Mouse (Mus musculus) myocyte (in vitro differentiated cells): Measurements from ENCODE around the gene Lcmt1. TPM values are rescaled to one million over a fixed set of nuclear protein-coding genes. Genes with fewer than 3 reads are reported as not detected.

ENCODE experiments used
- H3K27me3 ChIP-seq: one replicate; pipeline ENCODE4 v1.6.1; 2011; ENCODE audit not compliant: control insufficient read depth, insufficient read depth, insufficient read length
- H3K36me3 ChIP-seq: one replicate; pipeline ENCODE4 v1.6.1; 2011; ENCODE audit not compliant: control insufficient read depth, insufficient read depth
- H3K4me2 ChIP-seq: one replicate; pipeline ENCODE4 v1.6.1; 2011; ENCODE audit warnings: low read depth, control low read depth
- H3K4me3 ChIP-seq: one replicate; pipeline ENCODE4 v1.5.1; 2011; ENCODE audit warnings: mild to moderate bottlenecking, control low read depth, moderate library complexity
- H3K79me2 ChIP-seq: one replicate; pipeline ENCODE4 v1.6.1; 2011; ENCODE audit not compliant: control insufficient read depth, insufficient read depth
- H3ac ChIP-seq: one replicate; pipeline ENCODE4 v1.6.1; 2011; ENCODE audit not compliant: control insufficient read depth, insufficient read length
- CEBPB ChIP-seq: IDR thresholded peaks from 2 replicates; pipeline ENCODE4 v1.6.1; 2011; ENCODE audit warnings: mild to moderate bottlenecking, moderate library complexity; ENCODE audit not compliant: poor library complexity, insufficient read depth, severe bottlenecking
- E2F4 ChIP-seq: IDR thresholded peaks from one replicate; pipeline ENCODE4 v1.6.1; 2011; ENCODE audit warnings: mild to moderate bottlenecking, control low read depth, moderate library complexity; ENCODE audit not compliant: insufficient read depth
- MAX ChIP-seq: IDR thresholded peaks from one replicate; pipeline ENCODE4 v1.6.1; 2011; ENCODE audit warnings: low read depth, mild to moderate bottlenecking, control low read depth
- MYOD1 ChIP-seq, 3 experiments: IDR thresholded peaks; one replicate each; pipeline ENCODE4 v1.6.1; 2011; ENCODE audit warnings: control low read depth in 2 of 3, low read depth in 2 of 3, mild to moderate bottlenecking in 2 of 3, moderate library complexity in 1 of 3; ENCODE audit not compliant: insufficient read length in 2 of 3, control insufficient read depth in 1 of 3
- MYOG ChIP-seq, 3 experiments: IDR thresholded peaks; one replicate each; pipeline ENCODE4 v1.6.1; 2011; ENCODE audit warnings: control low read depth in 2 of 3, low read depth in 2 of 3, mild to moderate bottlenecking in 2 of 3; ENCODE audit not compliant: insufficient read length in 2 of 3, control insufficient read depth in 1 of 3, insufficient read depth in 1 of 3
- POLR2A ChIP-seq: IDR thresholded peaks from one replicate; pipeline ENCODE4 v1.6.1; 2011; ENCODE audit warnings: low read depth, mild to moderate bottlenecking, control low read depth, moderate library complexity; ENCODE audit not compliant: insufficient read length
- POLR2AphosphoS2 ChIP-seq: IDR thresholded peaks from one replicate; pipeline ENCODE4 v1.6.1; 2011; ENCODE audit warnings: low read depth, control low read depth; ENCODE audit not compliant: insufficient read length
- REST ChIP-seq: IDR thresholded peaks from one replicate; pipeline ENCODE4 v1.6.1; 2011; ENCODE audit warnings: mild to moderate bottlenecking, control low read depth, moderate library complexity; ENCODE audit not compliant: insufficient read depth, insufficient read length
- SRF ChIP-seq: IDR thresholded peaks from one replicate; pipeline ENCODE4 v1.6.1; 2011; ENCODE audit warnings: low read depth; ENCODE audit not compliant: control insufficient read depth, insufficient read length
- TCF12 ChIP-seq: IDR thresholded peaks from one replicate; pipeline ENCODE4 v1.6.1; 2011; ENCODE audit warnings: mild to moderate bottlenecking, control low read depth; ENCODE audit not compliant: poor library complexity, insufficient read depth, severe bottlenecking
- TCF3 ChIP-seq: IDR thresholded peaks from one replicate; pipeline ENCODE4 v1.6.1; 2011; ENCODE audit warnings: low read depth, control low read depth; ENCODE audit not compliant: insufficient read length
- USF1 ChIP-seq: IDR thresholded peaks from one replicate; pipeline ENCODE4 v1.6.1; 2011; ENCODE audit warnings: low read depth, mild to moderate bottlenecking, control low read depth, moderate library complexity
- polyA plus RNA-seq: library from polyadenylated mRNA; unstranded; fragments of >200 nt; fragmentation: generic; extraction: Trizol; gene quantifications from one replicate; pipeline ENCODE4 v1.2.1, GENCODE M21; 2012; ENCODE audit warnings: missing spikeins

Lcmt1 gene
- polyA plus RNA-seq, 1 experiment: 28.4 TPM

DNA sequence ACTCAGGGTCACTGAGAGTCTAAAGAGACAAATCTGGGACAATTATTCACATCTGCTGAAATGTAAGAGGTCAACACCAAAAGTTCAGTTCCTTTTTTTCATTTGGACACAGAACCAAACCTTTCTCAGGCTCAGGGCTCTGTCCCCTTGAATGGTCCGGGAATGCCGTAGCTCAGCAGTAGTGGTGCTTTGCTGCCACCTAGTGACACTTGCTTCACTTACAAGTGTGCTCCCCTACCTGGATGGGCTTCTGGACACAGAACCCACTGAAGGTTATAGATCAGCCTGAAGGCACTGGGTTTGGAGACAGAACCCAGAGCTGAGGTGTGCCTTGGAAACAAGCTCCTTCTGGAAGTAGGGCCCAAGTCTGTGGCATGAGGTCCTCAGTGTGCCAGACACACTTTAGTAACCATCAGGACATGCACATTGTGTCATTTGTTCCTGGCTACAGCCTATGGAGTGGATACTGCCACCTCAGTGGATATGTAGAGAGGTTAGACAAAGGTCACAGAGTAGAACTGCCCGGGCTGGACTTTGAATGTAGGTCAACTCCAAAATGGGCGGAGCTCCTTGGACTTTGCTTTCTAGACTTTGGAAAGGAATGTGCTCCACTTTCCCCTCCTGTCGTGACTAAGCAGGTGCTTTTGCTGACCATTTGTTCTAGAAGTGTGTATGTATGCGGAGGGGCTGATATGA lies 96.3 kb downstream of the Lcmt1 start:
- H3K27me3 ChIP-seq: peaks cover 10% of the 10 kb centered on the region
- TF ChIP-seq POLR2AphosphoS2 (no peak), TCF3 (no peak), POLR2A (no peak), E2F4 (no peak), CEBPB (no peak), MAX (no peak), SRF (no peak), MYOD1 (IDR thresholded peaks at IDR 0.05; ENCODE audit: control insufficient read depth in 1 of 3, insufficient read length in 2 of 3, low read depth in 2 of 3) (no peak), USF1 (no peak), MYOG (IDR thresholded peaks at IDR 0.05; ENCODE audit: control insufficient read depth in 1 of 3, insufficient read depth in 1 of 3, insufficient read length in 2 of 3, low read depth in 2 of 3) (no peak), REST (no peak), TCF12 (no peak)
- H3K79me2 ChIP-seq: no peaks in the 10 kb centered on the region
- no peak overlapping the region for H3K4me2 ChIP-seq
- no peak overlapping the region for H3ac ChIP-seq
- no peaks in the 10 kb centered on the region for H3K36me3 ChIP-seq
- no peak overlapping the region for H3K4me3 ChIP-seq

DNA sequence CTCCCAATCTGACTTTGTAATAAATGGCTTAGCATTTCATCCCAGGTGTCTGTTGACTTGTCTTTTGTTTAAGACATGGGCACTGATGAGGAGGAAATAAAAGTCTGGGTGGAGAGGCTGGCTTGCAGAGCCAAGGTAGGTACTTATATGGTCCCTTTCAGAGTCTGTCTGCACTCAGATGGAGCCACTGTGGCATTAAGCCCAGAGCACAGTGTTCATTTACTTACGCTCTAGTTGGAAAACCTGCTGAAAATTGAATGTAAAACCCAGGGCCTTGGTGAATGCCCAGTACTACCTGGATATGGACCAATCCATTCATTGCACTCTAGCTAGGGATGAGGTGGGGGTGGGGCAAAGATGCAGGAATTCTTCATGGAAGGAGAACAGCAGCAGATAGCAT lies 98.4 kb downstream of the Lcmt1 start:
- Histone ChIP-seq H3K4me2 (no peak overlapping the region), H3ac (no peak overlapping the region), H3K36me3 (no peaks in the 10 kb centered on the region), H3K27me3 (peaks cover 10% of the 10 kb centered on the region), H3K79me2 (no peaks in the 10 kb centered on the region), H3K4me3 (no peak overlapping the region)
- TF ChIP-seq POLR2A: no peak

Other genes with a start within 250 kb of the Lcmt1 start
- gene Tnrc6a, start 245.9 kb upstream of the Lcmt1 start, polyA plus RNA-seq: 8.6 TPM
- not detected for gene Slc5a11, start 155.0 kb upstream of the Lcmt1 start, polyA plus RNA-seq
- 18.0 TPM for gene Arhgap17, start 131 bp downstream of the Lcmt1 start, polyA plus RNA-seq
- not detected for gene Aqp8, start 92.5 kb downstream of the Lcmt1 start, polyA plus RNA-seq
- not detected for gene Zkscan2, start 130.7 kb downstream of the Lcmt1 start, polyA plus RNA-seq